In genomic region chr10:8797826-8798225, GRCm38 (mm10) we compare ENCODE assay signal across 22 mouse cellular contexts.
DNase-seq lines count a peak whose midpoint lies in the region; ATAC-seq and TF ChIP-seq lines count a peak whose summit lies in the region.
"Had no signal": no experiment of that assay in that cellular context is flagged by ENCODE, and none has a peak within 500 bp of the region (broad histone marks: within the 10 kb centered on the region; RNA-seq: fewer than 3 reads in every experiment).

No protein-coding gene starts in this region.

- no peaks in the 10 kb centered on the region for H3K27me3 ChIP-seq in liver, adult 2 months (ENCODE audit: control insufficient read depth, insufficient read depth, low read length)
- no peaks in the 10 kb centered on the region for H3K27me3 ChIP-seq in liver, embryonic 11.5 days (replicated peaks; ENCODE audit: control insufficient read depth, insufficient read depth, low read length)
- H3K27me3 ChIP-seq: embryonic facial prominence, embryonic 15.5 days; heart, embryonic 15.5 days; liver, embryonic 12.5 days; neural tube, embryonic 12.5 days had no signal

- no peak overlapping the region for H3K4me2 ChIP-seq in liver, embryonic 11.5 days
- H3K4me2 ChIP-seq: embryonic facial prominence, embryonic 15.5 days; heart, embryonic 15.5 days; liver, embryonic 12.5 days; neural tube, embryonic 12.5 days had no signal

- no peak for TF ChIP-seq POLR2A in liver, adult 2 months (IDR thresholded peaks at IDR 0.05; ENCODE audit: extremely low read depth, insufficient read depth, low read length)

- H3K79me2 ChIP-seq in liver, adult 2 months (ENCODE audit: control insufficient read depth, insufficient read depth, low read length), result peaks cover 15% of the 10 kb centered on the region; the same call in 1 of the 2 replicates

- WGBS in liver, adult 2 months, result 23% methylated on average over 6 of the region's 6 CpGs
- WGBS in liver, embryonic 11.5 days, result 86% methylated on average over 6 of the region's 6 CpGs

- H3K4me3 ChIP-seq in liver, adult 2 months (ENCODE audit: insufficient read depth, low read depth, low read length), result no peak overlapping the region
- H3K4me3 ChIP-seq in liver, embryonic 11.5 days (ENCODE audit: low read depth, low read length), result no peak overlapping the region
- H3K4me3 ChIP-seq: embryonic facial prominence, embryonic 15.5 days; heart, embryonic 15.5 days; liver, embryonic 12.5 days; midbrain, embryonic 10.5 days; neural tube, embryonic 12.5 days had no signal

- no peaks in the 10 kb centered on the region for H3K4me1 ChIP-seq in liver, adult 2 months (ENCODE audit: control insufficient read depth, insufficient read depth, low read length)
- peaks cover 11% of the 10 kb centered on the region for H3K4me1 ChIP-seq in liver, embryonic 11.5 days (replicated peaks; ENCODE audit: control insufficient read depth, insufficient read depth, low read length)

- peaks cover 11% of the 10 kb centered on the region; the same call in 1 of the 2 replicates for H3K36me3 ChIP-seq in liver, adult 2 months (ENCODE audit: control insufficient read depth, insufficient read depth, low read length)
- no peaks in the 10 kb centered on the region; the same call in 1 of the 2 replicates for H3K36me3 ChIP-seq in liver, embryonic 11.5 days (ENCODE audit: control insufficient read depth, insufficient read depth, low read length)
- H3K36me3 ChIP-seq: G1E; heart, embryonic 15.5 days; liver, embryonic 12.5 days; neural tube, embryonic 12.5 days had no signal

- H3K9me3 ChIP-seq in liver, embryonic 11.5 days (ENCODE audit: control insufficient read depth, low read length), result no peaks in the 10 kb centered on the region
- H3K9me3 ChIP-seq: embryonic facial prominence, embryonic 15.5 days; heart, embryonic 15.5 days; liver, embryonic 12.5 days had no signal

- no peak for ATAC-seq in liver, embryonic 11.5 days (replicated peaks; ENCODE audit: low FRiP score)
- ATAC-seq: forebrain, embryonic 16.5 days; hindbrain, embryonic 16.5 days; intestine, postnatal 0 days; liver, embryonic 12.5 days had no signal

- peak; percentile 52 for DNase-seq in adrenal gland, postnatal 25 days
- no peak for DNase-seq in adrenal gland, adult 2 months
- DNase-seq in liver, adult 2 months (ENCODE audit: extremely low read depth, low read depth, low spot score), result peak; percentile 67
- no peak for DNase-seq in liver, embryonic 11.5 days (ENCODE audit: low spot score)
- DNase-seq in urinary bladder, postnatal 14 days (ENCODE audit: low spot score), result peak; percentile 43
- no peak for DNase-seq in urinary bladder, adult 18-20 months (ENCODE audit: low spot score in 2 of 2)
- peak; percentile 66 to 75 for DNase-seq in kidney, postnatal 4 days
- DNase-seq in heart, adult 11 months, result no peak
- DNase-seq: cerebellum, adult 11-12 months; gastrocnemius, postnatal 25 days; heart, postnatal 4 days; thymus, adult 2 months had no signal

- H3K27ac ChIP-seq in liver, adult 2 months (replicated peaks; ENCODE audit: insufficient read depth, low read depth, low read length), result no peak overlapping the region
- H3K27ac ChIP-seq in liver, embryonic 11.5 days (ENCODE audit: low read depth, low read length), result no peak overlapping the region
- H3K27ac ChIP-seq: embryonic facial prominence, embryonic 15.5 days; heart, embryonic 15.5 days; liver, embryonic 12.5 days; macrophage; midbrain, embryonic 10.5 days; neural tube, embryonic 12.5 days had no signal

- TF ChIP-seq CTCF in liver, adult 2 months (IDR thresholded peaks at IDR 0.05; ENCODE audit: low read depth, low read length), result no peak

- no peak overlapping the region for H3K9ac ChIP-seq in liver, adult 2 months (ENCODE audit: low read depth, low read length)
- H3K9ac ChIP-seq in liver, embryonic 11.5 days (ENCODE audit: low read depth, low read length), result no peak overlapping the region
- H3K9ac ChIP-seq: embryonic facial prominence, embryonic 15.5 days; heart, embryonic 15.5 days; liver, embryonic 12.5 days; neural tube, embryonic 12.5 days had no signal

Comparison
In these comparisons a context has a peak if more than half of its experiments do, and no peak if none do; other contexts are left out.
1. DNase-seq: peak in adrenal gland, postnatal 25 days (single experiment), liver, adult 2 months (single experiment), urinary bladder, postnatal 14 days (single experiment) and kidney, postnatal 4 days (2 of 2); none in adrenal gland, adult 2 months (single experiment), liver, embryonic 11.5 days (single experiment), urinary bladder, adult 18-20 months (0 of 2) and heart, adult 11 months (single experiment).